ENCODE assay signal across 37 mouse cellular contexts in the genomic region with DNA sequence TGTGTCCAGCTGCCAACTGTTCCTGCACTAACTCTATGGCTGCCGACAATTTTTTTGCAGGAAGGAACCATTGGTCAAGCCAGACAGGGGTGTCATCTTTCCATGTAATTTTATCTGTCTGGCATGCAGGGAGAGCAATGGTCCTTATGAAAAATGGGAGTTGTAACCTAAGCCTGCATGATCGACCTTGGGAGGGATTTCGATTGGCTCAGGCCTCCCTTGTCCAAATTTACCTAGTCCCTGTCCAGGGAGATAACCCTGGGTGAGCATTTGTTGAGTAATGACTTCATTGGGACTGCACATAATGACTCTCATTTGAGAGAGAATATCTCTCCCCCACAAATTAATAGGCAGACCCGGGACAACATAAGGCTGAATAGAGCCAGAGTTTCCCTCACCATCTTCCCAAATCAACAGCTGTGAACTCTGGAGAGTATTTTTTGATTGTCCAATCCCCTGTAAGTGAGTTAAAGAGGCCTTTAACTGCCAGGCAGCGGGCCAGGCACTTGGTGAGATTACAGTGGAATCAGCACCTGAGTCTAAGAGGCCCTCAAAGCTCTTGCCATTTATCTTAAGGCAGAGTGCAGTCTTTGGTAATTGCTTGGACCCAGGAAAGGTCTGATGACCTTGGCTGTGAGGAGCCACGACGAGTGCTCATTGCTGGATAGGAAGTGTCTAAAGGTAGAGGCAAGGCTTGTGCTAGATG. TPM values are rescaled to one million over a fixed set of nuclear protein-coding genes. Genes with fewer than 3 reads are reported as not detected.
A peak's percentile ranks its signal among the peaks of the same experiment; 100 is the strongest.
DNase-seq lines count a peak whose midpoint lies in the region; ATAC-seq and TF ChIP-seq lines count a peak whose summit lies in the region.
"Had no signal": no experiment of that assay in that cellular context is flagged by ENCODE, and none has a peak within 500 bp of the region (broad histone marks: within the 10 kb centered on the region; RNA-seq: fewer than 3 reads in every experiment).

No protein-coding gene starts in this region.

- H3K27me3 ChIP-seq in forebrain, embryonic 14.5 days (replicated peaks; ENCODE audit: control insufficient read depth, insufficient read depth, low read length): no peaks in the 10 kb centered on the region
- no peaks in the 10 kb centered on the region for H3K27me3 ChIP-seq in forebrain, embryonic 15.5 days
- H3K27me3 ChIP-seq in hindbrain, embryonic 13.5 days: no peaks in the 10 kb centered on the region
- H3K27me3 ChIP-seq in neural tube, embryonic 15.5 days (replicated peaks): no peaks in the 10 kb centered on the region
- H3K27me3 ChIP-seq: CH12.LX; embryonic facial prominence, embryonic 13.5 days; kidney, embryonic 15.5 days; limb, embryonic 12.5 days; liver, embryonic 13.5 days; lung, embryonic 15.5 days; megakaryocyte, embryonic 14.5 days; midbrain, embryonic 13.5 days had no signal

- no peak overlapping the region for H3K4me2 ChIP-seq in forebrain, embryonic 14.5 days (ENCODE audit: low read length)
- H3K4me2 ChIP-seq in forebrain, embryonic 15.5 days (replicated peaks): no peak overlapping the region
- no peak overlapping the region for H3K4me2 ChIP-seq in hindbrain, embryonic 13.5 days
- H3K4me2 ChIP-seq in neural tube, embryonic 15.5 days: no peak overlapping the region
- H3K4me2 ChIP-seq: embryonic facial prominence, embryonic 13.5 days; kidney, embryonic 15.5 days; limb, embryonic 12.5 days; liver, embryonic 13.5 days; lung, embryonic 15.5 days; midbrain, embryonic 13.5 days had no signal

- no peak overlapping the region for H3K9ac ChIP-seq in forebrain, embryonic 14.5 days (ENCODE audit: low read length)
- H3K9ac ChIP-seq in forebrain, embryonic 15.5 days (replicated peaks): no peak overlapping the region
- no peak overlapping the region for H3K9ac ChIP-seq in hindbrain, embryonic 13.5 days
- H3K9ac ChIP-seq in neural tube, embryonic 15.5 days (replicated peaks): no peak overlapping the region
- H3K9ac ChIP-seq: embryonic facial prominence, embryonic 13.5 days; kidney, embryonic 15.5 days; limb, embryonic 12.5 days; liver, embryonic 13.5 days; lung, embryonic 15.5 days; midbrain, embryonic 13.5 days had no signal

- no peak for TF ChIP-seq POLR2A in lung, adult 2 months (IDR thresholded peaks at IDR 0.05; ENCODE audit: borderline replicate concordance, extremely low read depth, low read depth, low read length)

- no peaks in the 10 kb centered on the region for H3K36me3 ChIP-seq in forebrain, embryonic 14.5 days (ENCODE audit: control insufficient read depth, insufficient read depth, low read length)
- H3K36me3 ChIP-seq in forebrain, embryonic 15.5 days: no peaks in the 10 kb centered on the region
- H3K36me3 ChIP-seq in hindbrain, embryonic 13.5 days: no peaks in the 10 kb centered on the region
- H3K36me3 ChIP-seq in neural tube, embryonic 15.5 days: no peaks in the 10 kb centered on the region
- H3K36me3 ChIP-seq: embryonic facial prominence, embryonic 13.5 days; hindbrain, embryonic 10.5 days; kidney, embryonic 15.5 days; limb, embryonic 12.5 days; liver, embryonic 13.5 days; lung, embryonic 15.5 days; midbrain, embryonic 13.5 days had no signal

- H3K4me3 ChIP-seq in forebrain, embryonic 14.5 days (ENCODE audit: low read depth, low read length): no peak overlapping the region
- no peak overlapping the region for H3K4me3 ChIP-seq in forebrain, embryonic 15.5 days
- no peak overlapping the region for H3K4me3 ChIP-seq in lung, adult 2 months (replicated peaks; ENCODE audit: extremely low read depth, low read depth, low read length)
- no peak overlapping the region for H3K4me3 ChIP-seq in hindbrain, embryonic 13.5 days
- H3K4me3 ChIP-seq in neural tube, embryonic 15.5 days (replicated peaks): no peak overlapping the region
- H3K4me3 ChIP-seq: embryonic facial prominence, embryonic 13.5 days; erythroblast, embryonic 14.5 days; hindbrain, embryonic 10.5 days; kidney, embryonic 15.5 days; layer of hippocampus, adult 2 months; left cerebral cortex, adult 2 months; limb, embryonic 12.5 days; liver, embryonic 13.5 days; lung, embryonic 15.5 days; megakaryocyte, embryonic 14.5 days; midbrain, embryonic 13.5 days had no signal

- no peak for TF ChIP-seq CTCF in lung, adult 2 months (IDR thresholded peaks at IDR 0.05; ENCODE audit: insufficient read depth, low read length)

- no peak for ATAC-seq in forebrain, embryonic 14.5 days
- no peak for ATAC-seq in forebrain, embryonic 15.5 days (replicated peaks)
- no peak for ATAC-seq in hindbrain, embryonic 13.5 days (ENCODE audit: low FRiP score)
- no peak for ATAC-seq in neural tube, embryonic 15.5 days (ENCODE audit: low FRiP score)
- ATAC-seq: activated CD4-positive, CD25-positive, alpha-beta regulatory T cell, adult 4 months; hindbrain, embryonic 16.5 days; midbrain, embryonic 13.5 days had no signal

- 83% methylated on average over 7 of the region's 7 CpGs for WGBS in forebrain, embryonic 14.5 days
- 76% methylated on average over 7 of the region's 7 CpGs for WGBS in forebrain, embryonic 15.5 days
- WGBS in lung, adult 2 months: 49% methylated on average over 7 of the region's 7 CpGs
- 82% methylated on average over 7 of the region's 7 CpGs for WGBS in hindbrain, embryonic 13.5 days
- WGBS in neural tube, embryonic 15.5 days: 75% methylated on average over 7 of the region's 7 CpGs

- H3K4me1 ChIP-seq in forebrain, embryonic 14.5 days (ENCODE audit: control insufficient read depth, insufficient read depth, low read length): no peaks in the 10 kb centered on the region; the same call in 1 of the 2 replicates
- H3K4me1 ChIP-seq in forebrain, embryonic 15.5 days: peaks cover 6% of the 10 kb centered on the region
- H3K4me1 ChIP-seq in lung, adult 2 months (ENCODE audit: control insufficient read depth, insufficient read depth, low read length): no peaks in the 10 kb centered on the region
- no peaks in the 10 kb centered on the region; the same call in 1 of the 2 replicates for H3K4me1 ChIP-seq in hindbrain, embryonic 13.5 days (replicated peaks)
- 0 out of 2 replicates have a peak, but pooled peaks cover 5% of the 10 kb centered on the region for H3K4me1 ChIP-seq in neural tube, embryonic 15.5 days
- H3K4me1 ChIP-seq: embryonic facial prominence, embryonic 13.5 days; kidney, embryonic 15.5 days; limb, embryonic 12.5 days; liver, embryonic 13.5 days; lung, embryonic 15.5 days; megakaryocyte, embryonic 14.5 days had no signal

- H3K27ac ChIP-seq in forebrain, embryonic 14.5 days (ENCODE audit: low read depth, low read length): no peak overlapping the region
- no peak overlapping the region for H3K27ac ChIP-seq in forebrain, embryonic 15.5 days (replicated peaks)
- H3K27ac ChIP-seq in hindbrain, embryonic 13.5 days: no peak overlapping the region
- no peak overlapping the region for H3K27ac ChIP-seq in neural tube, embryonic 15.5 days (replicated peaks)
- H3K27ac ChIP-seq: embryonic facial prominence, embryonic 13.5 days; hindbrain, embryonic 10.5 days; kidney, embryonic 15.5 days; layer of hippocampus, adult 2 months; left cerebral cortex, adult 2 months; limb, embryonic 12.5 days; liver, embryonic 13.5 days; lung, embryonic 15.5 days; midbrain, embryonic 13.5 days had no signal

- peak; percentile 7 for DNase-seq in adrenal gland, adult 2 months
- no peak for DNase-seq in adrenal gland, adult 8-10 months
- DNase-seq in forebrain, embryonic 14.5 days (ENCODE audit: low spot score): peak; percentile 9
- peak; percentile 27 for DNase-seq in lung, adult 2 months
- peak; percentile 68 for DNase-seq in lung, postnatal 36 days
- DNase-seq: adrenal gland, postnatal 25 days; cerebellum, adult 18-20 months; cerebellum, postnatal 25 days; gastrocnemius, postnatal 10 days; heart, postnatal 14 days; kidney, adult 18-20 months; kidney, postnatal 25 days; liver, embryonic 13.5 days; right cerebral cortex, postnatal 4 days; thymus, adult 2 months; thymus, postnatal 36 days had no signal

- H3K9me3 ChIP-seq in forebrain, embryonic 14.5 days (replicated peaks; ENCODE audit: control insufficient read depth, low read length): no peaks in the 10 kb centered on the region
- H3K9me3 ChIP-seq in forebrain, embryonic 15.5 days: no peaks in the 10 kb centered on the region
- no peaks in the 10 kb centered on the region for H3K9me3 ChIP-seq in hindbrain, embryonic 13.5 days
- H3K9me3 ChIP-seq in neural tube, embryonic 15.5 days (replicated peaks): no peaks in the 10 kb centered on the region
- H3K9me3 ChIP-seq: embryonic facial prominence, embryonic 13.5 days; hindbrain, embryonic 10.5 days; kidney, embryonic 15.5 days; limb, embryonic 12.5 days; liver, embryonic 13.5 days; lung, embryonic 15.5 days; megakaryocyte, embryonic 14.5 days; midbrain, embryonic 13.5 days had no signal

RNA-seq across cellular contexts. Expression of a gene that starts 43.1 kb away (rescaled TPM):
- under 1 TPM; 0.09 to 0.21 TPM for total RNA-seq in adrenal gland, adult 2 months (2021)
- polyA plus RNA-seq in adrenal gland, adult 2 months (2012; rRNA removed): 0.06 TPM in 2 replicates
- total RNA-seq in adrenal gland, adult 8-10 months (2022): under 1 TPM; 0.15 to 0.80 (median 0.30) TPM
- 0.13 and 0.32 TPM in 2 replicates for polyA plus RNA-seq in forebrain, embryonic 14.5 days (2014; fragmentation: Nextera tagmentation; extraction: Ambion mirVana)
- polyA plus RNA-seq in forebrain, embryonic 15.5 days (2015; fragmentation: Nextera tagmentation; extraction: Ambion mirVana): 0.11 and 0.17 TPM in 2 replicates
- polyA plus RNA-seq in lung, adult 2 months (2012; rRNA removed): 0.01 and 0.02 TPM in 2 replicates
- 0.09 and 0.19 TPM in 2 replicates for polyA plus RNA-seq in hindbrain, embryonic 13.5 days (2015; fragmentation: Nextera tagmentation; extraction: Ambion mirVana)
- polyA plus RNA-seq in neural tube, embryonic 15.5 days (2015; fragmentation: Nextera tagmentation; extraction: Ambion mirVana): 0.08 and 0.12 TPM in 2 replicates
- total RNA-seq: granulocyte monocyte progenitor cell, adult 5-6 weeks had no signal
- polyA plus RNA-seq: activated CD4-positive, CD25-positive, alpha-beta regulatory T cell, adult 4 months; C2C12; erythroblast, embryonic 14.5 days; forebrain, embryonic 11.5 days; heart, embryonic 14.5 days; hindbrain, embryonic 10.5 days; liver, embryonic 13.5 days; lung, embryonic 15.5 days; spleen, adult 2 months had no signal
